Mouse (Mus musculus): ENCODE measurements around the gene Gm49388. TPM values are rescaled to one million over a fixed set of nuclear protein-coding genes. Genes with fewer than 3 reads are reported as not detected.

The Gm49388 gene
- not detected for polyA plus RNA-seq (2014; fragmentation: Illumina TruSeq; extraction: RNeasy Lipid Tissue Mini Kit (QIAGEN cat#74804); ENCODE audit: low read depth, low replicate concordance)

GRCm38 (mm10) chr7:127785308-127785707 lies at the start of gene Gm49388:
TSS of gene Gm49388 (plus strand) at chr7:127785608.

GRCm38 (mm10) chr7:127744366-127745045 lies 40.9 kb upstream of the Gm49388 start, which contains the start of gene Fbxl19:
TSS of gene Fbxl19 (plus strand) at chr7:127744543.

GRCm38 (mm10) chr7:127769651-127770038 lies 15.8 kb upstream of the Gm49388 start, which contains the start of gene Orai3:
TSS of gene Orai3 (plus strand) at chr7:127769815.

GRCm38 (mm10) chr7:127776426-127776825 lies 9.0 kb upstream of the Gm49388 start, which contains the start of gene Setd1a:
TSS of gene Setd1a (plus strand) at chr7:127776670.

GRCm38 (mm10) chr7:127800435-127801009 lies 15.1 kb downstream of the Gm49388 start, which contains the start of gene Hsd3b7:
TSS of gene Hsd3b7 (plus strand) at chr7:127800604.

GRCm38 (mm10) chr7:127824176-127824871 lies 38.9 kb downstream of the Gm49388 start, which contains the start of the genes Stx4a and Stx1b:
TSS of gene Stx4a (plus strand) at chr7:127824294.
TSS of gene Stx1b (minus strand) at chr7:127824549.

Other genes with a start within 250 kb of the Gm49388 start
- not detected for gene Tmem265, start 224.2 kb upstream of the Gm49388 start, polyA plus RNA-seq (2014; fragmentation: Illumina TruSeq; extraction: RNeasy Lipid Tissue Mini Kit (QIAGEN cat#74804); ENCODE audit: low read depth, low replicate concordance)
- gene Phkg2, start 212.3 kb upstream of the Gm49388 start, polyA plus RNA-seq (2014; fragmentation: Illumina TruSeq; extraction: RNeasy Lipid Tissue Mini Kit (QIAGEN cat#74804); ENCODE audit: low read depth, low replicate concordance) = 15.2 TPM
- gene Ccdc189, start 197.0 kb upstream of the Gm49388 start, polyA plus RNA-seq (2014; fragmentation: Illumina TruSeq; extraction: RNeasy Lipid Tissue Mini Kit (QIAGEN cat#74804); ENCODE audit: low read depth, low replicate concordance) = 0.73 TPM
- gene Rnf40, start 196.8 kb upstream of the Gm49388 start, polyA plus RNA-seq (2014; fragmentation: Illumina TruSeq; extraction: RNeasy Lipid Tissue Mini Kit (QIAGEN cat#74804); ENCODE audit: low read depth, low replicate concordance) = 1.3 TPM
- 6.6 TPM for gene Zfp629, start 169.8 kb upstream of the Gm49388 start, polyA plus RNA-seq (2014; fragmentation: Illumina TruSeq; extraction: RNeasy Lipid Tissue Mini Kit (QIAGEN cat#74804); ENCODE audit: low read depth, low replicate concordance)
- 1.6 TPM for gene Bcl7c, start 76.7 kb upstream of the Gm49388 start, polyA plus RNA-seq (2014; fragmentation: Illumina TruSeq; extraction: RNeasy Lipid Tissue Mini Kit (QIAGEN cat#74804); ENCODE audit: low read depth, low replicate concordance)
- 6.3 TPM for gene Ctf1, start 72.9 kb upstream of the Gm49388 start, polyA plus RNA-seq (2014; fragmentation: Illumina TruSeq; extraction: RNeasy Lipid Tissue Mini Kit (QIAGEN cat#74804); ENCODE audit: low read depth, low replicate concordance)
- gene Ctf2, start 53.4 kb upstream of the Gm49388 start, polyA plus RNA-seq (2014; fragmentation: Illumina TruSeq; extraction: RNeasy Lipid Tissue Mini Kit (QIAGEN cat#74804); ENCODE audit: low read depth, low replicate concordance) = not detected
- gene Fbxl19, start 41.1 kb upstream of the Gm49388 start, polyA plus RNA-seq (2014; fragmentation: Illumina TruSeq; extraction: RNeasy Lipid Tissue Mini Kit (QIAGEN cat#74804); ENCODE audit: low read depth, low replicate concordance) = 0.28 TPM
- gene Orai3, start 15.8 kb upstream of the Gm49388 start, polyA plus RNA-seq (2014; fragmentation: Illumina TruSeq; extraction: RNeasy Lipid Tissue Mini Kit (QIAGEN cat#74804); ENCODE audit: low read depth, low replicate concordance) = 3.0 TPM
- gene Setd1a, start 8.9 kb upstream of the Gm49388 start, polyA plus RNA-seq (2014; fragmentation: Illumina TruSeq; extraction: RNeasy Lipid Tissue Mini Kit (QIAGEN cat#74804); ENCODE audit: low read depth, low replicate concordance) = 4.2 TPM
- 9.7 TPM for gene Hsd3b7, start 15.0 kb downstream of the Gm49388 start, polyA plus RNA-seq (2014; fragmentation: Illumina TruSeq; extraction: RNeasy Lipid Tissue Mini Kit (QIAGEN cat#74804); ENCODE audit: low read depth, low replicate concordance)
- 8.2 TPM for gene Stx4a, start 38.7 kb downstream of the Gm49388 start, polyA plus RNA-seq (2014; fragmentation: Illumina TruSeq; extraction: RNeasy Lipid Tissue Mini Kit (QIAGEN cat#74804); ENCODE audit: low read depth, low replicate concordance)
- 0.16 TPM for gene Stx1b, start 38.9 kb downstream of the Gm49388 start, polyA plus RNA-seq (2014; fragmentation: Illumina TruSeq; extraction: RNeasy Lipid Tissue Mini Kit (QIAGEN cat#74804); ENCODE audit: low read depth, low replicate concordance)
- 4.8 TPM for gene Zfp646, start 90.6 kb downstream of the Gm49388 start, polyA plus RNA-seq (2014; fragmentation: Illumina TruSeq; extraction: RNeasy Lipid Tissue Mini Kit (QIAGEN cat#74804); ENCODE audit: low read depth, low replicate concordance)
- 0.77 TPM for gene Zfp668, start 91.2 kb downstream of the Gm49388 start, polyA plus RNA-seq (2014; fragmentation: Illumina TruSeq; extraction: RNeasy Lipid Tissue Mini Kit (QIAGEN cat#74804); ENCODE audit: low read depth, low replicate concordance)
- gene Prss53, start 105.4 kb downstream of the Gm49388 start, polyA plus RNA-seq (2014; fragmentation: Illumina TruSeq; extraction: RNeasy Lipid Tissue Mini Kit (QIAGEN cat#74804); ENCODE audit: low read depth, low replicate concordance) = 0.20 TPM
- not detected for gene Gm21974, start 109.8 kb downstream of the Gm49388 start, polyA plus RNA-seq (2014; fragmentation: Illumina TruSeq; extraction: RNeasy Lipid Tissue Mini Kit (QIAGEN cat#74804); ENCODE audit: low read depth, low replicate concordance)
- 72.8 TPM for gene Vkorc1, start 110.0 kb downstream of the Gm49388 start, polyA plus RNA-seq (2014; fragmentation: Illumina TruSeq; extraction: RNeasy Lipid Tissue Mini Kit (QIAGEN cat#74804); ENCODE audit: low read depth, low replicate concordance)
- gene Bckdk, start 118.5 kb downstream of the Gm49388 start, polyA plus RNA-seq (2014; fragmentation: Illumina TruSeq; extraction: RNeasy Lipid Tissue Mini Kit (QIAGEN cat#74804); ENCODE audit: low read depth, low replicate concordance) = 4.9 TPM
- 6.3 TPM for gene Kat8, start 126.9 kb downstream of the Gm49388 start, polyA plus RNA-seq (2014; fragmentation: Illumina TruSeq; extraction: RNeasy Lipid Tissue Mini Kit (QIAGEN cat#74804); ENCODE audit: low read depth, low replicate concordance)
- 4.9 TPM for gene Prss8, start 144.5 kb downstream of the Gm49388 start, polyA plus RNA-seq (2014; fragmentation: Illumina TruSeq; extraction: RNeasy Lipid Tissue Mini Kit (QIAGEN cat#74804); ENCODE audit: low read depth, low replicate concordance)
- not detected for gene Prss36, start 161.1 kb downstream of the Gm49388 start, polyA plus RNA-seq (2014; fragmentation: Illumina TruSeq; extraction: RNeasy Lipid Tissue Mini Kit (QIAGEN cat#74804); ENCODE audit: low read depth, low replicate concordance)
- 363 TPM for gene Fus, start 181.8 kb downstream of the Gm49388 start, polyA plus RNA-seq (2014; fragmentation: Illumina TruSeq; extraction: RNeasy Lipid Tissue Mini Kit (QIAGEN cat#74804); ENCODE audit: low read depth, low replicate concordance)
- gene Pycard, start 208.3 kb downstream of the Gm49388 start, polyA plus RNA-seq (2014; fragmentation: Illumina TruSeq; extraction: RNeasy Lipid Tissue Mini Kit (QIAGEN cat#74804); ENCODE audit: low read depth, low replicate concordance) = 6.6 TPM
- gene Trim72, start 218.3 kb downstream of the Gm49388 start, polyA plus RNA-seq (2014; fragmentation: Illumina TruSeq; extraction: RNeasy Lipid Tissue Mini Kit (QIAGEN cat#74804); ENCODE audit: low read depth, low replicate concordance) = not detected